Mouse (Mus musculus): ENCODE measurements around the gene Glb1. TPM values are rescaled to one million over a fixed set of nuclear protein-coding genes. Genes with fewer than 3 reads are reported as not detected.

The Glb1 gene
- polyA plus RNA-seq, 1 experiment from 2014 or later: 21.4 TPM

GRCm38 (mm10) chr9:114401685-114402080 is 807 bp downstream of the Glb1 start:
- Histone ChIP-seq H3K9ac (peak overlapping the region; percentile 80), H3K4me2 (peak overlapping the region; percentile 75), H3K36me3 (replicated peaks) (peaks cover 24% of the 10 kb centered on the region), H3K4me1 (peaks cover 12% of the 10 kb centered on the region), H3K27me3 (no peaks in the 10 kb centered on the region), H3K27ac (peak overlapping the region; percentile 88), H3K4me3 (replicated peaks) (peak overlapping the region; percentile 81), H3K9me3 (no peaks in the 10 kb centered on the region)
- 4% methylated on average over 16 of the region's 16 CpGs for WGBS
- peak; percentile 3; the same call in 1 of the 2 replicates for ATAC-seq (ENCODE audit: low FRiP score)

GRCm38 (mm10) chr9:114407676-114408075 is 6.8 kb downstream of the Glb1 start:
- H3K9me3 ChIP-seq: peaks cover 9% of the 10 kb centered on the region; the same call in 1 of the 2 replicates
- no peak overlapping the region for H3K4me2 ChIP-seq
- no peak for ATAC-seq (ENCODE audit: low FRiP score)
- H3K27me3 ChIP-seq: no peaks in the 10 kb centered on the region
- peaks cover 58% of the 10 kb centered on the region for H3K36me3 ChIP-seq (replicated peaks)
- 91% methylated on average over 2 of the region's 2 CpGs for WGBS
- H3K27ac ChIP-seq: no peak overlapping the region
- H3K4me1 ChIP-seq: no peaks in the 10 kb centered on the region
- no peak overlapping the region for H3K9ac ChIP-seq
- H3K4me3 ChIP-seq (replicated peaks): no peak overlapping the region

GRCm38 (mm10) chr9:114410313-114410862 is 9.5 kb downstream of the Glb1 start:
- H3K27me3 ChIP-seq: no peaks in the 10 kb centered on the region
- H3K4me3 ChIP-seq (replicated peaks): no peak overlapping the region
- peaks cover 9% of the 10 kb centered on the region; the same call in 1 of the 2 replicates for H3K9me3 ChIP-seq
- ATAC-seq (ENCODE audit: low FRiP score): no peak
- no peak overlapping the region for H3K9ac ChIP-seq
- peaks cover 47% of the 10 kb centered on the region for H3K36me3 ChIP-seq (replicated peaks)
- 97% methylated on average over 11 of the region's 11 CpGs for WGBS
- no peaks in the 10 kb centered on the region for H3K4me1 ChIP-seq
- H3K4me2 ChIP-seq: no peak overlapping the region
- no peak overlapping the region for H3K27ac ChIP-seq

- H3K27me3 ChIP-seq: no peaks in the 10 kb centered on the region
- no peak overlapping the region for H3K4me3 ChIP-seq (replicated peaks)
- WGBS: 88% methylated on average over 5 of the region's 5 CpGs
- H3K4me1 ChIP-seq: no peaks in the 10 kb centered on the region
- H3K27ac ChIP-seq: no peak overlapping the region
- ATAC-seq (ENCODE audit: low FRiP score): no peak
- peaks cover 9% of the 10 kb centered on the region; the same call in 1 of the 2 replicates for H3K9me3 ChIP-seq
- peaks cover 38% of the 10 kb centered on the region for H3K36me3 ChIP-seq (replicated peaks)
- no peak overlapping the region for H3K9ac ChIP-seq
- no peak overlapping the region for H3K4me2 ChIP-seq
Measured at GRCm38 (mm10) chr9:114411295-114411694, 10.4 kb downstream of the Glb1 start.

- H3K36me3 ChIP-seq (replicated peaks): peaks cover 29% of the 10 kb centered on the region
- no peak overlapping the region for H3K4me2 ChIP-seq
- ATAC-seq (ENCODE audit: low FRiP score): no peak
- no peaks in the 10 kb centered on the region for H3K4me1 ChIP-seq
- no peaks in the 10 kb centered on the region for H3K27me3 ChIP-seq
- H3K27ac ChIP-seq: no peak overlapping the region
- H3K9me3 ChIP-seq: peaks cover 9% of the 10 kb centered on the region; the same call in 1 of the 2 replicates
- 91% methylated on average over 9 of the region's 9 CpGs for WGBS
- no peak overlapping the region for H3K9ac ChIP-seq
- H3K4me3 ChIP-seq (replicated peaks): no peak overlapping the region
Measured at GRCm38 (mm10) chr9:114412406-114412805, 11.5 kb downstream of the Glb1 start.

DNA sequence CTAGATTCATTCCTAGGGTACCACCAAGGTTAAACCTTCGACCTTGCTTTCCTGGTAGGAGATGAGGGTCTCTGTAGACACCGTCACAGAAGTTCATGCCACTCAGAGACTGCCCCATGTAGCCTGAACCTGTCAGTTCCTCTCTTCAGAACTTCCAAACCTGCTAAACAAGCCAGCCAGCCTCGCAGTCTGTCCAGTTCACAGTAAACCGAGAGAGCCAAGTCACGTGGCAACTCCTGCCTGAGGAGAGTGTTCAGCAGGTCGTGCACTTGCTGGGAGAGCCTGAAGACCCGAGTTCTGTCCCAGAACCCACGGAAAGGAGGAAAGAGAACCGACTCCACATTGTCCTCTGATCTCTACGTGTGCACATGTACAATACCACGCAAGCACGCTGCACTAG is 13.0 kb downstream of the Glb1 start:
- Histone ChIP-seq H3K27me3 (no peaks in the 10 kb centered on the region), H3K4me3 (replicated peaks) (no peak overlapping the region), H3K9me3 (peaks cover 9% of the 10 kb centered on the region; the same call in 1 of the 2 replicates), H3K4me1 (no peaks in the 10 kb centered on the region), H3K36me3 (replicated peaks) (peaks cover 21% of the 10 kb centered on the region), H3K27ac (no peak overlapping the region), H3K9ac (no peak overlapping the region), H3K4me2 (no peak overlapping the region)
- ATAC-seq (ENCODE audit: low FRiP score): no peak
- WGBS: 91% methylated on average over 12 of the region's 12 CpGs

- H3K9ac ChIP-seq: no peak overlapping the region
- peaks cover 9% of the 10 kb centered on the region for H3K36me3 ChIP-seq (replicated peaks)
- H3K9me3 ChIP-seq: peaks cover 9% of the 10 kb centered on the region; the same call in 1 of the 2 replicates
- no peak overlapping the region for H3K4me2 ChIP-seq
- no peak overlapping the region for H3K27ac ChIP-seq
- H3K4me1 ChIP-seq: no peaks in the 10 kb centered on the region
- no peak for ATAC-seq (ENCODE audit: low FRiP score)
- WGBS: 22% methylated on average over 11 of the region's 11 CpGs
- no peak overlapping the region for H3K4me3 ChIP-seq (replicated peaks)
- no peaks in the 10 kb centered on the region for H3K27me3 ChIP-seq
Measured at GRCm38 (mm10) chr9:114415701-114416100, 14.8 kb downstream of the Glb1 start.

DNA sequence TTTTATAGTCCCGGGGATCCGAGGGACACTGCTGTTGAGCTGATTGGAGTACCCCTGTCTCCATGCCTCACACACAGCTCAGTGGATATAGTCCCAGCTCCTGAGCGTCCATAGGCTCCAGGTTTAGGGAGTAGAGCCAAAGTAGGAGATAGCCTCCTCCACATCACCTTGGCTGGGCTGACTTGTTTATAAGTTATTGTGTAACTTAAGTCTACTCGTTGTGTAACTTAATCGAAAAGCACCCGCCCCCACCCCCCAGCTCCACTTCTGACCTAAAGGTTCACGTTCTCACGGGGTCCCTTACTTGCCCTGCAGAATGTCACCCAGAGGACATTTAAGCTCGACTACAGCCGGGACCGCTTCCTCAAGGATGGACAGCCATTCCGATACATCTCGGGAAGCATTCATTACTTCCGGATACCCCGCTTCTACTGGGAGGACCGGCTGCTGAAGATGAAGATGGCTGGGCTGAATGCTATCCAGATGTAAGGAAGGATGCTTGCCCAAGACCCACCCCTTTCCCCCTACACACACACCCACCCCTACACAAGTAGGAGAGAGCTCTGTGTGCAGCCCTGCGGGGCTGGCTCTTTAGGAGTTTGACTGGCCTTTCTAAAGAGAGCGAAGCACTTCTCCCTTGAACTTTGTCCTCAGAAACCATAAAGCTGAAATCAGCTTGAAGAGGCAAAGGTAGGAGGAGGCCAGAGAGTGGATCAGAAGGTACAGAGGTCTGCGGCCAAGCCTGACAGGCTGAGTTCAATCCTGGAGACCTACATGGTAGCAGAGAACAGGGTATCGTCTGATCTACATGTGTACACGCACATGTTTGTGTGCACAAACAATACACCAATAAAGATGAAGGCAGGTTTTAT is 16.0 kb downstream of the Glb1 start:
- Histone ChIP-seq H3K4me3 (replicated peaks) (no peak overlapping the region), H3K4me2 (no peak overlapping the region), H3K36me3 (replicated peaks) (peaks cover 6% of the 10 kb centered on the region), H3K4me1 (no peaks in the 10 kb centered on the region), H3K9me3 (peaks cover 2% of the 10 kb centered on the region; the same call in 1 of the 2 replicates), H3K27me3 (no peaks in the 10 kb centered on the region), H3K9ac (no peak overlapping the region), H3K27ac (no peak overlapping the region)
- ATAC-seq (ENCODE audit: low FRiP score): no peak
- WGBS: 95% methylated on average over 21 of the region's 21 CpGs

GRCm38 (mm10) chr9:114418187-114418586 is 17.3 kb downstream of the Glb1 start:
- no peak for ATAC-seq (ENCODE audit: low FRiP score)
- WGBS: 79% methylated on average over 7 of the region's 7 CpGs

GRCm38 (mm10) chr9:114420443-114420842 is 19.6 kb downstream of the Glb1 start:
- Histone ChIP-seq H3K4me3 (replicated peaks) (no peak overlapping the region), H3K9me3 (peaks cover 1% of the 10 kb centered on the region; the same call in 1 of the 2 replicates), H3K9ac (no peak overlapping the region), H3K4me1 (no peaks in the 10 kb centered on the region), H3K27ac (no peak overlapping the region), H3K4me2 (no peak overlapping the region), H3K27me3 (no peaks in the 10 kb centered on the region), H3K36me3 (replicated peaks) (peaks cover 10% of the 10 kb centered on the region)
- WGBS: 78% methylated on average over 8 of the region's 8 CpGs
- no peak for ATAC-seq (ENCODE audit: low FRiP score)

More at GRCm38 (mm10) chr9:114418187-114418586, 17.3 kb downstream of the Glb1 start:
- Histone ChIP-seq H3K27ac (no peak overlapping the region), H3K9me3 (no peaks in the 10 kb centered on the region), H3K9ac (no peak overlapping the region), H3K27me3 (no peaks in the 10 kb centered on the region), H3K4me1 (no peaks in the 10 kb centered on the region), H3K4me3 (replicated peaks) (no peak overlapping the region), H3K4me2 (no peak overlapping the region), H3K36me3 (replicated peaks) (peaks cover 4% of the 10 kb centered on the region; the same call in 1 of the 2 replicates)

DNA sequence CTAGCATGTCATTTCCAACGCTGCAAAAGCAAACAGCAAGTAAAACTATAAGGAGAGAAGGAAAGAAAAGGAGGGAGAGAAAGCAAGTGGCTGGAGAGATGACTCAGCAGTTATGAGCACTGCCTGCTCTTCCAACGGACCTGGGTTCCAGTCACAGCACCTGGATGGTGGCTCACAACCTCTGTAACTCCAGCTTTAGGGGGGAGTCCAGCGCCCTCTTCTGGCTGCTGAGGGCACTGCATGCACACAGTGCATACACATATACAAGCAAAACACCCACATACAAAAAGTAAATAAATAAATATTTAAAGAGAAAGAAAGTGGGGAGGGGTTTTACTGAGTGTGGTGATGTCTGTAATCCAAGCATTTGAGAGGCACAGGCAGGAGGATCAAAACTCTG is 20.2 kb downstream of the Glb1 start:
- H3K27me3 ChIP-seq: no peaks in the 10 kb centered on the region
- H3K9ac ChIP-seq: no peak overlapping the region
- WGBS: 75% methylated on average over 3 of the region's 3 CpGs
- ATAC-seq (ENCODE audit: low FRiP score): no peak
- no peak overlapping the region for H3K4me3 ChIP-seq (replicated peaks)
- H3K4me1 ChIP-seq: no peaks in the 10 kb centered on the region
- no peak overlapping the region for H3K27ac ChIP-seq
- H3K36me3 ChIP-seq (replicated peaks): peaks cover 13% of the 10 kb centered on the region
- no peak overlapping the region for H3K4me2 ChIP-seq
- peaks cover 4% of the 10 kb centered on the region; the same call in 1 of the 2 replicates for H3K9me3 ChIP-seq

DNA sequence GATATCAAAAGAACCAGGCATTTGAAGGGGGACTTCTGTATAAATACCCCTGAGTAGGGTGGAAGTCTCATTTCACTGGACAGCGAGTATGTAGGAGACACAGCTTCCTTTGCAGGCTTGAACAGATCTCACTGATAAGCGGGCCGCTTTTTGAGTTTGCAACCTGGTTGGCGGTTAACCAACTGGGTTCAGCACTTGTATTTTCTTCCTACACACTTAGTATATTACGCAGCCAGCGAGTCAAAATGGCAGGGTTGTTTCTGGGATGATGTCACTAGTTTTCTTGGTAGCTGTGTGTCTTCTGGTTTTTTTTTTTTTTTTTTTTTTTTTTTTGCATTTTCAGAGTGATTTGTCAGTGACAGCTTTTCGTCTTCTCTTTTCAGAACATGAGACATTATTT is 20.9 kb downstream of the Glb1 start:
- Histone ChIP-seq H3K9me3 (peaks cover 4% of the 10 kb centered on the region; the same call in 1 of the 2 replicates), H3K4me3 (replicated peaks) (no peak overlapping the region), H3K36me3 (replicated peaks) (peaks cover 13% of the 10 kb centered on the region), H3K9ac (no peak overlapping the region), H3K27ac (no peak overlapping the region), H3K4me1 (no peaks in the 10 kb centered on the region), H3K4me2 (no peak overlapping the region), H3K27me3 (no peaks in the 10 kb centered on the region)
- 95% methylated on average over 7 of the region's 7 CpGs for WGBS
- ATAC-seq (ENCODE audit: low FRiP score): no peak
